Mouse (Mus musculus): ENCODE measurements around the gene Elac2.

- no peak for TF ChIP-seq POLR2A (IDR thresholded peaks at IDR 0.05; ENCODE audit: borderline replicate concordance, control insufficient read depth, low read depth, low read length)
- no peak for TF ChIP-seq CTCF (IDR thresholded peaks at IDR 0.05; ENCODE audit: control insufficient read depth, insufficient read depth, low read length)
Measured at GRCm38 (mm10) chr11:65038996-65039395, 60.2 kb downstream of the Elac2 start.

All from bone marrow, adult 2 months (tissue).